Mouse (Mus musculus): ENCODE measurements around the gene Stmnd1.

DNA sequence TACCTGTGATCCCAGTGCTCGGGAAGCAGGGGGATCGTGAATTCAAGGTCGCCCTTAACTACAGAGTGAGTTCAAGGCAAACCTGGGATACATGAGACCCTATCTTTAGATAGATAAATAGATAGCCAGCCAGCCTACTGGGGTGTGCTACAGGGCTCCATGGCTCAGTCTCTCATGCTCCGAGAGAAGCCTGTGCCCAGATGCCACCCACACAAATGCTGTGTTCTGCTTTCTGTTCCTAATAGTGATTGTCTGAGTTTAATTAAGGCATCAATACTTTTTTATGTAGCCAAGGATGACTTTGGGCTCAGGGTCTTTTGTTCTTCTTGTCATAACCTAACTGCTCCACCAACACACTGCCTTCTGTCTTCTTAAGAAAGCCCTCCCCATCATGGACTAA lies 2.2 kb downstream of the Stmnd1 start:
- TF ChIP-seq POLR2A (IDR thresholded peaks at IDR 0.05; ENCODE audit: low read depth, low read length) (no peak), CTCF (IDR thresholded peaks at IDR 0.05; ENCODE audit: extremely low read depth, insufficient read depth, insufficient read length, insufficient replicate concordance) (no peak)
